ENCODE assay signal across 9 mouse cellular contexts in genomic region chr1:33565764-33566401, GRCm38 (mm10).
DNase-seq lines count a peak whose midpoint lies in the region; ATAC-seq and TF ChIP-seq lines count a peak whose summit lies in the region.
"Had no signal": no experiment of that assay in that cellular context is flagged by ENCODE, and none has a peak within 500 bp of the region (broad histone marks: within the 10 kb centered on the region; RNA-seq: fewer than 3 reads in every experiment).

No protein-coding gene starts in this region.

- TF ChIP-seq POLR2A in spleen, adult 2 months (IDR thresholded peaks at IDR 0.05; ENCODE audit: low read depth, low read length), result no peak

- H3K4me1 ChIP-seq in hindbrain, postnatal 0 days (ENCODE audit: insufficient read depth, low read length), result no peaks in the 10 kb centered on the region
- no peaks in the 10 kb centered on the region for H3K4me1 ChIP-seq in hindbrain, embryonic 12.5 days
- H3K4me1 ChIP-seq in ES-E14 (ENCODE audit: control insufficient read depth in 2 of 2, insufficient read depth in 2 of 2, low read length in 2 of 2, poor library complexity in 1 of 2), result no peaks in the 10 kb centered on the region
- H3K4me1 ChIP-seq in spleen, adult 2 months (ENCODE audit: control insufficient read depth, insufficient read depth, insufficient read length), result no peaks in the 10 kb centered on the region; the same call in 1 of the 2 replicates
- H3K4me1 ChIP-seq in forebrain, embryonic 14.5 days (ENCODE audit: control insufficient read depth, insufficient read depth, low read length), result no peaks in the 10 kb centered on the region

- peak; percentile 45 for TF ChIP-seq CTCF in hindbrain, postnatal 0 days (IDR thresholded peaks at IDR 0.05; ENCODE audit: low read depth)
- peak; percentile 73; the same call in 1 of the 2 replicates for TF ChIP-seq CTCF in spleen, adult 2 months (IDR thresholded peaks at IDR 0.05; ENCODE audit: extremely low read depth, insufficient read depth, insufficient read length, insufficient replicate concordance)

- ATAC-seq in hindbrain, postnatal 0 days, result no peak
- no peak for ATAC-seq in hindbrain, embryonic 12.5 days (ENCODE audit: low FRiP score)
- peak; percentile 83 for ATAC-seq in erythroblast, adult 5-6 weeks (replicated peaks; ENCODE audit: low FRiP score, poor library complexity, severe bottlenecking)
- ATAC-seq in forebrain, embryonic 14.5 days, result no peak
- ATAC-seq: intestine, embryonic 16.5 days had no signal

- H3K9me3 ChIP-seq in hindbrain, postnatal 0 days (ENCODE audit: low read length), result no peaks in the 10 kb centered on the region
- no peaks in the 10 kb centered on the region for H3K9me3 ChIP-seq in hindbrain, embryonic 12.5 days (replicated peaks)
- H3K9me3 ChIP-seq in ES-E14 (ENCODE audit: control insufficient read depth, insufficient read depth, low read depth, low read length), result no peaks in the 10 kb centered on the region
- H3K9me3 ChIP-seq in forebrain, embryonic 14.5 days (replicated peaks; ENCODE audit: control insufficient read depth, low read length), result no peaks in the 10 kb centered on the region

- in situ Hi-C loops in ES-E14 (cut with MboI; ENCODE audit: low sequenced_read_pairs in 2 of 2, unreplicated experiment in 2 of 2), result no loop called here

- H3K4me2 ChIP-seq in hindbrain, postnatal 0 days (ENCODE audit: low read depth, low read length), result no peak overlapping the region
- H3K4me2 ChIP-seq in hindbrain, embryonic 12.5 days (replicated peaks), result no peak overlapping the region
- H3K4me2 ChIP-seq in forebrain, embryonic 14.5 days (ENCODE audit: low read length), result no peak overlapping the region

- H3K27me3 ChIP-seq in hindbrain, postnatal 0 days (ENCODE audit: insufficient read depth, low read length), result no peaks in the 10 kb centered on the region
- H3K27me3 ChIP-seq in hindbrain, embryonic 12.5 days, result no peaks in the 10 kb centered on the region
- H3K27me3 ChIP-seq in spleen, adult 2 months (ENCODE audit: control insufficient read depth, insufficient read depth, low read length), result no peaks in the 10 kb centered on the region
- no peaks in the 10 kb centered on the region for H3K27me3 ChIP-seq in forebrain, embryonic 14.5 days (replicated peaks; ENCODE audit: control insufficient read depth, insufficient read depth, low read length)

- WGBS in hindbrain, postnatal 0 days, result 61% methylated on average over 7 of the region's 7 CpGs
- 55% methylated on average over 7 of the region's 7 CpGs for WGBS in hindbrain, embryonic 12.5 days
- 41% methylated on average over 7 of the region's 7 CpGs for WGBS in spleen, adult 2 months
- WGBS in forebrain, embryonic 14.5 days, result 56% methylated on average over 7 of the region's 7 CpGs

- H3K4me3 ChIP-seq in hindbrain, postnatal 0 days (ENCODE audit: low read length), result no peak overlapping the region
- no peak overlapping the region for H3K4me3 ChIP-seq in hindbrain, embryonic 12.5 days
- no peak overlapping the region for H3K4me3 ChIP-seq in ES-E14 (ENCODE audit: insufficient read depth in 1 of 2, low read depth in 1 of 2, low read length in 2 of 2, poor library complexity in 1 of 2, severe bottlenecking in 1 of 2)
- H3K4me3 ChIP-seq in spleen, adult 2 months (ENCODE audit: extremely low read depth, insufficient read depth, insufficient read length), result no peak overlapping the region
- no peak overlapping the region for H3K4me3 ChIP-seq in forebrain, embryonic 14.5 days (ENCODE audit: low read depth, low read length)

- H3K36me3 ChIP-seq in hindbrain, postnatal 0 days (ENCODE audit: insufficient read depth, low read length), result no peaks in the 10 kb centered on the region
- no peaks in the 10 kb centered on the region for H3K36me3 ChIP-seq in hindbrain, embryonic 12.5 days
- no peaks in the 10 kb centered on the region for H3K36me3 ChIP-seq in ES-E14 (ENCODE audit: control insufficient read depth, insufficient read depth, low read length, poor library complexity, severe bottlenecking)
- no peaks in the 10 kb centered on the region for H3K36me3 ChIP-seq in spleen, adult 2 months (ENCODE audit: control insufficient read depth, insufficient read depth, low read length)
- no peaks in the 10 kb centered on the region for H3K36me3 ChIP-seq in forebrain, embryonic 14.5 days (ENCODE audit: control insufficient read depth, insufficient read depth, low read length)

- no peak overlapping the region for H3K9ac ChIP-seq in hindbrain, postnatal 0 days (replicated peaks; ENCODE audit: low read length)
- H3K9ac ChIP-seq in hindbrain, embryonic 12.5 days, result no peak overlapping the region
- H3K9ac ChIP-seq in ES-E14 (ENCODE audit: insufficient read depth, low read depth, low read length, poor library complexity, severe bottlenecking), result no peak overlapping the region
- H3K9ac ChIP-seq in forebrain, embryonic 14.5 days (ENCODE audit: low read length), result no peak overlapping the region

- DNase-seq in hindbrain, postnatal 0 days (ENCODE audit: low spot score), result no peak
- peak; percentile 59 for DNase-seq in ES-E14 (ENCODE audit: low read depth, low spot score)
- DNase-seq in spleen, adult 2 months (ENCODE audit: low read depth in 1 of 2, low spot score in 2 of 2), result peak; percentile 41 to 63
- no peak for DNase-seq in forebrain, embryonic 14.5 days (ENCODE audit: low spot score)
- DNase-seq in ovary, postnatal 10 days (ENCODE audit: low spot score), result no peak
- no peak for DNase-seq in left cerebral cortex, postnatal 36 days (ENCODE audit: low spot score in 2 of 2)

- no peak overlapping the region for H3K27ac ChIP-seq in hindbrain, postnatal 0 days
- H3K27ac ChIP-seq in hindbrain, embryonic 12.5 days, result no peak overlapping the region
- H3K27ac ChIP-seq in ES-E14 (ENCODE audit: insufficient read depth, low read depth, low read length, poor library complexity, severe bottlenecking), result no peak overlapping the region
- no peak overlapping the region for H3K27ac ChIP-seq in spleen, adult 2 months (ENCODE audit: insufficient read depth, low read length)
- no peak overlapping the region for H3K27ac ChIP-seq in forebrain, embryonic 14.5 days (ENCODE audit: low read depth, low read length)

- intact Hi-C loops in left cerebral cortex, postnatal 36 days (cut with DNase I), result no loop called here

TF ChIP-seq in ES-E14, 5 proteins besides CTCF, POLR2A, EP300 and RAD21:
- no peak for TF ChIP-seq ZNF384 (IDR thresholded peaks at IDR 0.05; ENCODE audit: low read depth, low read length)
- 0 out of 2 replicates have a peak, but pooled peaks have one; percentile 46 for TF ChIP-seq ZC3H11A (IDR thresholded peaks at IDR 0.05; ENCODE audit: borderline replicate concordance, low read depth, low read length)
TF ChIP-seq in ES-E14: peak in this region for 1.

Comparison
In these comparisons a context has a peak if more than half of its experiments do, and no peak if none do; other contexts are left out.
1. DNase-seq: peak in ES-E14 (single experiment) and spleen, adult 2 months (2 of 2); none in hindbrain, postnatal 0 days (single experiment), forebrain, embryonic 14.5 days (single experiment), ovary, postnatal 10 days (single experiment) and left cerebral cortex, postnatal 36 days (0 of 2).